Mouse (Mus musculus) spleen, adult 2 months (tissue): Measurements from ENCODE around the gene Cdyl. TPM values are rescaled to one million over a fixed set of nuclear protein-coding genes. Genes with fewer than 3 reads are reported as not detected.

ENCODE experiments used
- DNase-seq, 2 experiments: peaks; one replicate each; pipeline versions ENCODE4 v3.0.0 to v3.0.0-alpha.2; 2012 to 2021; ENCODE audit warnings: low spot score in 2 of 2, low read depth in 1 of 2
- H3K27ac ChIP-seq: fragments of 200-500 bp; 2 replicates; pipeline ENCODE4 v1.5.1; 2012; ENCODE audit warnings: low read length, inconsistent platforms; ENCODE audit not compliant: insufficient read depth
- H3K27me3 ChIP-seq: fragments of 200-500 bp; 2 replicates; pipeline ENCODE4 v1.6.1; 2012; ENCODE audit warnings: mild to moderate bottlenecking, moderate library complexity, low read length, inconsistent platforms; ENCODE audit not compliant: control insufficient read depth, insufficient read depth
- H3K36me3 ChIP-seq: fragments of 200-500 bp; 2 replicates; pipeline ENCODE4 v1.6.1; 2012; ENCODE audit warnings: mild to moderate bottlenecking, low read length, inconsistent platforms; ENCODE audit not compliant: control insufficient read depth, insufficient read depth
- H3K4me1 ChIP-seq: fragments of 200-500 bp; 2 replicates; pipeline ENCODE4 v1.6.1; 2011; ENCODE audit warnings: inconsistent platforms; ENCODE audit not compliant: control insufficient read depth, insufficient read depth, insufficient read length
- H3K4me3 ChIP-seq: fragments of 200-500 bp; 2 replicates; pipeline ENCODE4 v1.5.1; 2011; ENCODE audit warnings: mild to moderate bottlenecking, inconsistent platforms; ENCODE audit not compliant: insufficient read depth, insufficient read length; ENCODE audit errors: extremely low read depth
- CTCF ChIP-seq: fragments of 200-500 bp; IDR thresholded peaks from 2 replicates; pipeline ENCODE4 v1.5.1; 2011; ENCODE audit warnings: mild to moderate bottlenecking, inconsistent platforms; ENCODE audit not compliant: insufficient read depth, insufficient read length, insufficient replicate concordance; ENCODE audit errors: extremely low read depth
- POLR2A ChIP-seq: fragments of 200-500 bp; IDR thresholded peaks from 2 replicates; pipeline ENCODE4 v1.6.1; 2011; ENCODE audit warnings: low read depth, low read length, inconsistent platforms
- WGBS: fragments of 180-500 bp; shearing (Covaris S2); methylation state at CpG from one replicate; pipeline ENCODE4 v1.1.7; 2018; 5-methylcytosine and 5-hydroxymethylcytosine counted together
- polyA plus RNA-seq: library from polyadenylated mRNA; depleted of rRNA; stranded (reverse); fragments of >200 nt; gene quantifications from 2 replicates; pipeline ENCODE4 v1.2.3, GENCODE M21; 2012

Cdyl gene
- polyA plus RNA-seq, 1 experiment: 4.4 TPM

DNA sequence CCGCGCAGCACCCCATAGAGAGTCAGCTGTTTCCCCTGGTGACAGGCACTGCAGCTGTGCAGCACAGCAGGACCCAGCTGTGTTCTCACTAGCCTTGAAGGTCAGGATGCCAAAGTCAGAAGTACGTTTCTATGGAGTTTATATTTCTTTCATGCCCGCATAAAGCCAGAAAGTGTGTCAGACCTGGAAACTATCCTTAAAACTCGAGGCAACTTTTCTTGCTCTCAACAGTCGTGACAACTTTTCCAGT is 152.5 kb downstream of the Cdyl start:
- no peak for DNase-seq
- Histone ChIP-seq H3K27ac (no peak overlapping the region), H3K27me3 (no peaks in the 10 kb centered on the region), H3K4me3 (no peak overlapping the region), H3K36me3 (peaks cover 8% of the 10 kb centered on the region; the same call in 1 of the 2 replicates), H3K4me1 (peaks cover 2% of the 10 kb centered on the region; the same call in 1 of the 2 replicates)
- TF ChIP-seq CTCF (no peak), POLR2A (no peak)
- 47% methylated on average over 6 of the region's 6 CpGs for WGBS

DNA sequence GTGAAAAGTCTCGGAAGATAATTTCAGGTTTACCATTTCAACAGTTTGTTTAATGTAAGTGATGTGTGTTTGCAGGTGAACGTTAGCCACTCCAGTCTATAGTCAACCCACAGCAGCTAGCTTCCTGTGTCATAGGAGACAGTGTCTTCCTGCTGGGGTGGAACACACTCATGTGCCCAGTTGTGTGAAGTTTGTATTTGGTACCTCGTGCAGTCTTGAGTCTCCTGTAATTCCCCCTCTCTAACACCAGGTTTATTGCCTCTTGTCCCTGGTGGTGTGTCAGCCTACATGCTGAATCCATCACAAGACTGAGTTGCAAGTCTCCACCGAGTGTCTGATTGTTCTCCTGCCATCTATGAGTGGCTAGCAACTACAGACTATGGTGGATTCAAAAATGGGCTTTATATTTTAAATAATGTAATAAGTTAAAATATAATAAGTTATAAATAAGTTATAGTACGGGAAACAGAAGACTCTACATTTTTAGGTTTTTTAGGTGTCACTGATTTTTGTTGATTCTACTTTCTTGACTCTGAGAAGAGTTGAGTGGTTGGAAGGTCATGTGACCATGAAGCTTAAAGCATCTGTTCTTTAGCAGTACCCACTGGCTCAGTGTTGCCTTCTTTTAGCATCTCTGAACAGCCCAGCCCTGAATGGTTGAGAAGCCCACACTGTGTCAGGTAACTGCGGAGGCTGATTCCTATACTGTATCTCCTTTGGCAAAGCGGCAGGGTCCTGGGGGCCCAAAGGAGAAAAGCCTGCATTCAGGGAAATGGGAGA is 153.9 kb downstream of the Cdyl start:
- WGBS: 71% methylated on average over 7 of the region's 7 CpGs
- peaks cover 8% of the 10 kb centered on the region for H3K36me3 ChIP-seq
- H3K4me3 ChIP-seq: no peak overlapping the region
- no peak for DNase-seq
- no peaks in the 10 kb centered on the region for H3K27me3 ChIP-seq
- peaks cover 2% of the 10 kb centered on the region; the same call in 1 of the 2 replicates for H3K4me1 ChIP-seq
- H3K27ac ChIP-seq: no peak overlapping the region
- TF ChIP-seq CTCF: no peak
- no peak for TF ChIP-seq POLR2A

DNA sequence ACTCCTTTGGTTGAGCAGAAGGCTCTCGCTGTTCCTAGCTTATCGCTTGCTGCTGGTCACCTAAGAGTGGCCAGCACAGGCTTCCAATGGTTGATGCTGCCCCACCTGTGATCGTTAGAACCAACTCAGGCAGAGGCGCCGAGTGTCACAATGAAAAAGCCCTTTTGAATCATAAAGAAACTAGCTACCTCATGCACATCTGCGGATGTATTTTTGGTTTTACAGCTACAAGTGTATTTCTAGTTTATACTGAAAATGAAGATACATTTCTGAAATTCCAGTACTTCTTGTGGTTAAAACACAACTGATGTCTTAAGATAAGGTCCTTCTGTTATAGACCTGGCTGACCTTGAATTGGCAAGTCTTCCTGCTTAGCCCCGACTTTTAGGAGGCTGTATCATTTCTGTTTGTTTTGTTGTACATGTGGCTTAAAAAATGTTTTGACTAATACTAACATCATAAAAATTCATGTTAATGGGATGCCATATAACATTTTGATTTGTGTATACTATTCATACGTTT is 155.6 kb downstream of the Cdyl start:
- WGBS: 82% methylated on average over 8 of the region's 8 CpGs
- peaks cover 8% of the 10 kb centered on the region for H3K36me3 ChIP-seq
- no peak overlapping the region for H3K4me3 ChIP-seq
- no peak for DNase-seq
- peaks cover 2% of the 10 kb centered on the region; the same call in 1 of the 2 replicates for H3K4me1 ChIP-seq
- TF ChIP-seq POLR2A (no peak), CTCF (no peak)
- no peaks in the 10 kb centered on the region for H3K27me3 ChIP-seq
- no peak overlapping the region for H3K27ac ChIP-seq

DNA sequence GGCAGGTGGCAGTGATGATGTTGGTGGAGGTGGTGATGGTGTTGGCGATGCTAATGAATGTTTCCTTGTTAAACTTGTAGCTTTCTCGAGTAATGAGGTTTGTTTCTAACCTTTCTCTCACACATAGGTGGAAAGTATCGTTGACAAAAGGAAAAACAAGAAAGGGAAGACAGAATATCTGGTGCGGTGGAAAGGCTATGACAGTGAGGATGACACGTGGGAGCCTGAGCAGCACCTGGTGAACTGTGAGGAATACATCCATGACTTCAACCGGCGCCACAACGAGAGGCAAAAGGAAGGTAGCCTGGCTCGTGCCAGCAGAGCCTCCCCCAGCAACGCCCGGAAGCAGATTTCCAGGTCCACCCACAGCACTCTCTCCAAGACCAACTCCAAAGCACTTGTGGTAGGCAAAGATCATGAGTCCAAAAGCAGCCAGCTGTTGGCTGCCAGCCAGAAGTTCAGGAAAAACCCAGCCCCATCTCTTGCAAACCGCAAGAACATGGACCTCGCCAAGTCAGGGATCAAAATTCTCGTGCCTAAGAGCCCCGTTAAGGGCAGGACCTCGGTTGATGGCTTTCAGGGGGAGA is 156.2 kb downstream of the Cdyl start:
- Histone ChIP-seq H3K4me1 (peaks cover 2% of the 10 kb centered on the region; the same call in 1 of the 2 replicates), H3K36me3 (peaks cover 8% of the 10 kb centered on the region), H3K4me3 (no peak overlapping the region), H3K27me3 (no peaks in the 10 kb centered on the region), H3K27ac (no peak overlapping the region)
- TF ChIP-seq CTCF (no peak), POLR2A (no peak)
- DNase-seq: no peak
- 88% methylated on average over 16 of the region's 16 CpGs for WGBS

DNA sequence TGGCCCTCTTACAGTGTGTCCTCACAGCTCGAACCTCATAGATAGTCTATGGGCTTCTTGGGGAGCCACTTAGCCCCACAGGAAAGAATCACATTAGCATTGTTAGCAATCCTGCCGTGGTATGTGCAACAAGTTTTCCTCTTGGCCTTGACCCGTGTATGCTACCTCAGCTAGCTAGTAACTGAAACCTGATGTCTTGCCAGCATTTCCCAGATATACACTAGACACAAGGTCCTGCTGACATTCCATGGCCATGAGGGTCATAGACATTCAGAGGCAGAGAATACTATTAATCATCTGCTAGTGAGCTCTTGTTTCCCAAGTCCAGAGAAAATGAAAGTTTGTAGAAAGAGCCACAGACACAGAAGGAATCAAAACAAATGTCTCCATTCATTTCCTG is 158.0 kb downstream of the Cdyl start:
- 81% methylated on average over 3 of the region's 3 CpGs for WGBS
- Histone ChIP-seq H3K27ac (no peak overlapping the region), H3K36me3 (peaks cover 8% of the 10 kb centered on the region), H3K4me1 (peaks cover 6% of the 10 kb centered on the region; the same call in 1 of the 2 replicates), H3K4me3 (no peak overlapping the region), H3K27me3 (no peaks in the 10 kb centered on the region)
- no peak for DNase-seq
- TF ChIP-seq CTCF (no peak), POLR2A (no peak)

DNA sequence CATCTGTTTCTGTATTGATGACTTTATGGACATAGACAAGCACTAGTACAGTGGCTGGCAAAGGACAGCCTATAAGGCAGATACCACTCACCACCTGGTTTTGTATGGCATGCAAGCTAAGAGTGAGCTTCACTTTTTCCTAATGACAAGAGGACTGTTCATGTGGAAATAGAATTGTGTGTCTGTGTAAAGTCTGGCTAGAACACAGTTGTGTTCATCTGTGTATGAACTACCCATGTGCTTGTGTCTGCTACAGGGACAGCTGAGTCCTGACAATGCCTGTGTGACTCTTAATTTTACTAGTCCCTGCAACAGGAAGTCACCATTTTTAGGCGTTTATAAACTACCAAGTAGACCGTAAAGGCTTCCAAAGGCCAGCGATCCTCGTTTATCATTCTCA is 158.4 kb downstream of the Cdyl start:
- Histone ChIP-seq H3K27me3 (no peaks in the 10 kb centered on the region), H3K36me3 (peaks cover 8% of the 10 kb centered on the region), H3K4me1 (peaks cover 6% of the 10 kb centered on the region; the same call in 1 of the 2 replicates), H3K27ac (no peak overlapping the region), H3K4me3 (no peak overlapping the region)
- WGBS: 83% methylated on average over 4 of the region's 4 CpGs
- DNase-seq: no peak
- TF ChIP-seq POLR2A (no peak), CTCF (no peak)

DNA sequence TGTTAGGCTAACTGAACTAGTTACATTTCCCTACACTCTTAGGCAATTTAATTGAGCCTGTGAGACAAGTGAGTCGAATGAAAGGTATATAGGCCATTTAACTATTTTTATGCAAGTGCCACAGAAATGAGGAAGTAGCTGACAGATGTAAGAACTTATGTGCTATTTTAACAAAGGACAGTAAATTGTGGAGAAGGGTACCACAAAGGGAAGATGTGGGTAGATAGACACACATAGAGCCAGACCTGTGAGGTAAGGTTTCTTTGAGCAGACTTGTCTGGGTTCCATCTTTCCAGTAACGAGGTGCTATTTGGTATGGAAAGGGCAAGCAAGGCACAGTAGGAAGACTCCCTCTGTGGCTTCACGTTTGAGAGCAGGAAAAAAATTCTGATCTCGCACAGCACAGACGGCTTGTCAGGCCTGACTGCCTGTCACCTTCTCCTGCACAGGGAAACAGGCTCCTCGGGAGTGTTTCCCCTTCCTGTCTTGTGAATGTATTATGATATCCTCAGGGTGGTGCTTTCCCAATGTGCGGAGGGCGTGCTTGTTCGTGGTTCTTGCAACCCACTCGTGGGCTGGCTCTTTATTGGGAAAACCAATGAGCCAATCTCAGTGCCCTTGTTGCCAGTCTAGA is 162.3 kb downstream of the Cdyl start:
- DNase-seq: no peak
- WGBS: 34% methylated on average over 10 of the region's 10 CpGs
- Histone ChIP-seq H3K4me1 (peaks cover 6% of the 10 kb centered on the region; the same call in 1 of the 2 replicates), H3K36me3 (no peaks in the 10 kb centered on the region; the same call in none of the 2 replicates), H3K4me3 (no peak overlapping the region), H3K27ac (peak overlapping the region; percentile 51), H3K27me3 (no peaks in the 10 kb centered on the region)
- no peak for TF ChIP-seq CTCF
- no peak for TF ChIP-seq POLR2A
